Mouse (Mus musculus) heart, embryonic 10.5 days (tissue): ENCODE data around the gene Sparc. TPM values are rescaled to one million over a fixed set of nuclear protein-coding genes. Genes with fewer than 3 reads are reported as not detected.
A peak's percentile ranks its signal among the peaks of the same experiment; 100 is the strongest.

Experiments used
- DNase-seq: peaks from one replicate; pipeline ENCODE4 v3.0.0-alpha.2; 2017; ENCODE audit warnings: low spot score
- H3K27ac ChIP-seq: fragments of 300-500 bp; sonication (generic); 2 replicates; pipeline ENCODE4 v1.5.1; 2016; ENCODE audit warnings: mild to moderate bottlenecking
- H3K27me3 ChIP-seq: fragments of 300-500 bp; sonication (generic); 2 replicates; pipeline ENCODE4 v1.6.1; 2016; ENCODE audit warnings: mild to moderate bottlenecking; ENCODE audit not compliant: poor library complexity, insufficient read depth, severe bottlenecking
- H3K36me3 ChIP-seq: fragments of 300-500 bp; sonication (generic); 2 replicates; pipeline ENCODE4 v1.6.1; 2016; ENCODE audit warnings: mild to moderate bottlenecking, moderate library complexity
- H3K4me1 ChIP-seq: fragments of 300-500 bp; sonication (generic); 2 replicates; pipeline ENCODE4 v1.6.1; 2016; ENCODE audit warnings: mild to moderate bottlenecking
- H3K4me3 ChIP-seq: fragments of 300-500 bp; sonication (generic); 2 replicates; pipeline ENCODE4 v1.5.1; 2016; ENCODE audit warnings: mild to moderate bottlenecking, moderate library complexity
- H3K9me3 ChIP-seq: fragments of 300-500 bp; sonication (generic); 2 replicates; pipeline ENCODE4 v1.6.1; 2016; ENCODE audit warnings: mild to moderate bottlenecking, moderate library complexity
- WGBS: fragments of 180-500 bp; shearing (Covaris S2); methylation state at CpG from one replicate; pipeline ENCODE4 v1.1.7; 2016; 5-methylcytosine and 5-hydroxymethylcytosine counted together
- polyA plus RNA-seq: library from polyadenylated mRNA; unstranded; fragments of >200 nt; fragmentation: Nextera tagmentation; extraction: Ambion mirVana; gene quantifications from 2 replicates; pipeline ENCODE4 v1.2.1, GENCODE M21; 2016

The Sparc gene
- polyA plus RNA-seq, 1 experiment from 2014 or later, result 995 TPM

DNA sequence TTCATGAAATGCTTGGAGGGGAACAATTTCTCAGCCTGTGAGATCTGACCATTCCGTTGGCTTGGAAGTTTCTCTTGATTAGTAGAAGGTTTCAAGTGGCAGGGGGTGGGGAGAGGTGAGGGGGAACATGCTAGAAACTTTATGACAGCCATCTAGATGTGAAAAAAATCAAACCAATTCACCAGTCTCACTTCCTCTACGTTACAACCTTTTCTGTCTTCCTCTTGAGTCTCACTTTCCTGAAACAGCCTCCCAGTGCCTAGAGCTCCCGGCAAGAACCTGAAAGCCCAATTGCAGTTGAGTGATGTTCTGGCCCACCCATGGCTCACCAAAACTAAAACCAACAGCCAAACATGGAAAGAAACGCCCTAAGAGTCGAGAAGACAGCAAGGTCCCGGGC, 28.4 kb downstream of the Sparc start:
- Histone ChIP-seq H3K27ac (no peak overlapping the region), H3K36me3 (peaks cover 54% of the 10 kb centered on the region), H3K4me3 (no peak overlapping the region), H3K4me1 (peaks cover 12% of the 10 kb centered on the region), H3K9me3 (no peaks in the 10 kb centered on the region), H3K27me3 (no peaks in the 10 kb centered on the region)
- no peak for DNase-seq
- WGBS, result 79% methylated on average over 6 of the region's 6 CpGs

- Histone ChIP-seq H3K27me3 (no peaks in the 10 kb centered on the region), H3K4me1 (peaks cover 11% of the 10 kb centered on the region), H3K4me3 (peak overlapping the region; percentile 27), H3K27ac (no peak overlapping the region), H3K36me3 (peaks cover 33% of the 10 kb centered on the region), H3K9me3 (no peaks in the 10 kb centered on the region)
- DNase-seq, result no peak
- 18% methylated on average over 10 of the region's 10 CpGs for WGBS
Observed at GRCm38 (mm10) chr11:55392474-55392873, 30.5 kb downstream of the Sparc start.

DNA sequence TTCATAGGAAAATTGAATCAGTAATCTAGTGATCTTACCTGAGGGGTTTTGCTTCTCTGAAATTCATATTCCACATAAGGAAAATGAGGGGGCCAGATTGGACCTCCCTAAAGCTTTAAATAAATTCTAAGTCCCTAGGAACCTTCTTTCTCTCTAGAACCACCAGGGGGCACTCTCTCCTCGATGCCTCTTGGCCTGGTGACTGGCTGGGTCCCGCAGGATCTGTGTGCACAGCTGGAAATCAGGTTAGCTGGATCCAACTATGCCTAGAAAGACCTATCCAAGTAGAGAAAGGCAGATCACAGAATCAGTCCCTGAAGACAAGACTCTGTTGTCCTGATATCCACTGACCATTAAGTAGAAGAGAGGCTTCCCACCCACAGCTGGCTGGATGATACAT, 33.2 kb downstream of the Sparc start:
- Histone ChIP-seq H3K36me3 (peaks cover 11% of the 10 kb centered on the region), H3K27ac (0 out of 2 replicates have a peak overlapping the region, but pooled peaks have one; percentile 37), H3K4me3 (no peak overlapping the region), H3K27me3 (no peaks in the 10 kb centered on the region), H3K9me3 (no peaks in the 10 kb centered on the region), H3K4me1 (peaks cover 12% of the 10 kb centered on the region; the same call in 1 of the 2 replicates)
- DNase-seq, result peak; percentile 83
- 4% methylated on average over 2 of the region's 2 CpGs for WGBS

DNA sequence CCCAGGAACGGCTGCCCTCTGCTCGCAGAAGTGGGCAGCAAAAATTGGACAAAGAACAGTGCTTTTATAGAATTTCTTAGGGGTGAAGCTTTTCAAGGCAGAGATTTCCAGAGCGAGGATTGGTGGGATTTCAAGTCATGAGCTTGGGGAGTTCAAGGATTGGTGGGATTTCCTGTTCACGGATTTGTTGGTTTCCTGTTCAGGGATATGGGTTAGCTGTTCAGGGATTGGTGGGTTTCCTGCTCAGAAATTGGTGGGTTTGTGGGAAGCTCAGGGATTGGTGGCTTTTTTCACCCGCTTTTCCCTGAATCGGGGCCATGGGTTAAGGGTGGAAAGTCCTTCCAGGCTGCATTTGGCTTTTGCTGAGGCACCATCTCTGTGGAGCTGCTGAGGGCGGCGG, 35.4 kb downstream of the Sparc start:
- no peaks in the 10 kb centered on the region for H3K9me3 ChIP-seq
- H3K27me3 ChIP-seq, result no peaks in the 10 kb centered on the region
- peaks cover 12% of the 10 kb centered on the region for H3K4me1 ChIP-seq
- no peak for DNase-seq
- 0 out of 2 replicates have a peak overlapping the region, but pooled peaks have one; percentile 1 for H3K4me3 ChIP-seq
- no peak overlapping the region for H3K27ac ChIP-seq
- H3K36me3 ChIP-seq, result no peaks in the 10 kb centered on the region
- WGBS, result 44% methylated on average over 8 of the region's 8 CpGs

- Histone ChIP-seq H3K27me3 (peaks cover 1% of the 10 kb centered on the region; the same call in 1 of the 2 replicates), H3K27ac (no peak overlapping the region), H3K4me1 (peaks cover 14% of the 10 kb centered on the region), H3K4me3 (no peak overlapping the region), H3K36me3 (no peaks in the 10 kb centered on the region), H3K9me3 (no peaks in the 10 kb centered on the region)
- WGBS, result 12% methylated on average over 11 of the region's 11 CpGs
- peak; percentile 91 for DNase-seq
Observed at GRCm38 (mm10) chr11:55386424-55387063, 36.4 kb downstream of the Sparc start.

DNA sequence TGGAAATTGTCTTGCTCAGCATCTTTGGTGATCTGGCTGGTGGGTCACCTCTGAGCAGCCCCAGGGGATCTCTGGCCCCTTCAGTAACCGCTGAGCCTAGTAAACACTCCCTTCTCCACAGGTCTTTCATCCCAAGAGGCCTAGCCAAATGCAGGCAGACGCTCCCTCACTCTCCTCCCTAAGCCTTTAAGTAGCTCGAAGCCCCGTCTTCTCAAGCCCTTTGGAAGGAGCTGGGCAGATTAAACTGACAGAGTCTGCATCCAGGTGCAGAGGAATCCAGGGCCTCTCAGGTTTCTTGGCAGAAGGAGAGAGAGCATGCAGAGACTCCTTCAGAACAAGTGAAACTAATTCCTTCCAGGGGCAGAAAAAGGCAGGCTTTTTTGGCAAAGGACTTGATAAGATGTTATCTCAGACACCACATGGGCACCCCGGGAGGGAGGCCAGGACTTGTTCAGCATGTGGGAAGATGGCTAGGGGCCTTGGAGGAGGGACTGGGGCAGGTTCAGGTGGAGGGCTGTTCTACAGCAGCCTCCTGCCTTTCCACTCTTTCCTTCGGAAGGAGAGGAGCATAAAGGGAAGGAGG, 39.4 kb downstream of the Sparc start:
- peaks cover 5% of the 10 kb centered on the region; the same call in 1 of the 2 replicates for H3K27me3 ChIP-seq
- no peaks in the 10 kb centered on the region for H3K36me3 ChIP-seq
- H3K9me3 ChIP-seq, result no peaks in the 10 kb centered on the region
- no peak for DNase-seq
- no peak overlapping the region for H3K4me3 ChIP-seq
- peaks cover 20% of the 10 kb centered on the region for H3K4me1 ChIP-seq
- no peak overlapping the region for H3K27ac ChIP-seq
- WGBS, result 16% methylated on average over 6 of the region's 6 CpGs

GRCm38 (mm10) chr11:55380908-55381307, 42.1 kb downstream of the Sparc start:
- Histone ChIP-seq H3K9me3 (no peaks in the 10 kb centered on the region), H3K4me3 (no peak overlapping the region), H3K4me1 (peaks cover 18% of the 10 kb centered on the region), H3K27me3 (peaks cover 10% of the 10 kb centered on the region; the same call in 1 of the 2 replicates), H3K27ac (no peak overlapping the region), H3K36me3 (no peaks in the 10 kb centered on the region)
- 48% methylated on average over 6 of the region's 6 CpGs for WGBS
- DNase-seq, result no peak

GRCm38 (mm10) chr11:55378371-55378770, 44.6 kb downstream of the Sparc start:
- Histone ChIP-seq H3K27ac (no peak overlapping the region), H3K36me3 (no peaks in the 10 kb centered on the region), H3K9me3 (no peaks in the 10 kb centered on the region), H3K27me3 (peaks cover 29% of the 10 kb centered on the region), H3K4me1 (peaks cover 18% of the 10 kb centered on the region), H3K4me3 (no peak overlapping the region)
- DNase-seq, result no peak
- 37% methylated on average over 5 of the region's 5 CpGs for WGBS

GRCm38 (mm10) chr11:55373838-55374237, 49.1 kb downstream of the Sparc start:
- H3K4me1 ChIP-seq, result peaks cover 18% of the 10 kb centered on the region
- no peak overlapping the region for H3K27ac ChIP-seq
- H3K27me3 ChIP-seq, result peaks cover 29% of the 10 kb centered on the region
- H3K36me3 ChIP-seq, result no peaks in the 10 kb centered on the region
- no peak overlapping the region for H3K4me3 ChIP-seq
- WGBS, result 47% methylated on average over 6 of the region's 6 CpGs
- H3K9me3 ChIP-seq, result no peaks in the 10 kb centered on the region
- DNase-seq, result no peak

DNA sequence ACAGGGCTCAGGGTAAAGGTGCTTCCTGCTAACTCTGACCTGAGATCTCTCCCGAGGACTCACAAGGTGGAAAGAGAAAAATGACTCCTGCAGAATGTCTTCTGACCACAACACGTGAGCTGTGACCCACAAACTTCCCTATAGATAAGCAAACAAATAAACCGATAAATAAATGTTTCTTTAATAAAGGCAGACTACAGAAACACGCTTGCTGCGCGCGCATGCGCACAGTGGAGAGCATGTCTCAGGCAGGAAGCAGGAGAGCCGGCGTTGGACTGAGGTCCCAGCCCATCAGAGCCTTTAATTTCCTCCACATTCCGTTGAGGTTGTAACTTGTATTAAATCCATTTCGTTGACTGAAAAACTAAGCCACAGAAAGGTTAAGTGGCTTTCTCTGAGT, 49.6 kb downstream of the Sparc start:
- peaks cover 18% of the 10 kb centered on the region for H3K4me1 ChIP-seq
- no peak for DNase-seq
- no peaks in the 10 kb centered on the region for H3K36me3 ChIP-seq
- WGBS, result 74% methylated on average over 12 of the region's 12 CpGs
- no peaks in the 10 kb centered on the region for H3K9me3 ChIP-seq
- no peak overlapping the region for H3K4me3 ChIP-seq
- peaks cover 29% of the 10 kb centered on the region for H3K27me3 ChIP-seq
- no peak overlapping the region for H3K27ac ChIP-seq

- Histone ChIP-seq H3K36me3 (no peaks in the 10 kb centered on the region), H3K27me3 (peaks cover 29% of the 10 kb centered on the region), H3K4me3 (no peak overlapping the region), H3K4me1 (peaks cover 18% of the 10 kb centered on the region), H3K27ac (no peak overlapping the region), H3K9me3 (no peaks in the 10 kb centered on the region)
- 50% methylated on average over 6 of the region's 6 CpGs for WGBS
- no peak for DNase-seq
Observed at GRCm38 (mm10) chr11:55372001-55372400, 51.0 kb downstream of the Sparc start.

DNA sequence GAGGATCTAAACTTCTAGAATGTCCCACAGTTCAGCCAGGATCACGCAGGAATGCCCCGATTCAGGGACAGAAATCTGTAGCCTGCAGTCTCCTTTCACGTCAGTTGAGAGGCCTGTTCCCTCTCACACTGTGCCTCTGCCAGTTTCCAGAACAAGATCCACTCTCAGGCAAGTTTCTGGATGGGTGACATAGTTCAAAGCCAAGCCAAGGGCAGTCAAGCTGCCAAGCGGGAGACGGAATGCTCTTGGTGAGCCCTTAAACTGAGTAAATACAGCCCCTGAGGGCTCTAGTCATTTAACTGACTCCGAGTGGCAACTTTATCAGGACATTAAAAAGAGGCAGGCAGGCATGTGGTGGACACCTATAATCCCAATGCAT, 53.9 kb downstream of the Sparc start:
- DNase-seq, result no peak
- Histone ChIP-seq H3K9me3 (no peaks in the 10 kb centered on the region), H3K4me1 (peaks cover 39% of the 10 kb centered on the region), H3K36me3 (no peaks in the 10 kb centered on the region), H3K27me3 (peaks cover 23% of the 10 kb centered on the region; the same call in 1 of the 2 replicates), H3K27ac (peak overlapping the region; percentile 52; the same call in 1 of the 2 replicates), H3K4me3 (no peak overlapping the region)
- WGBS, result 46% methylated on average over 6 of the region's 6 CpGs

DNA sequence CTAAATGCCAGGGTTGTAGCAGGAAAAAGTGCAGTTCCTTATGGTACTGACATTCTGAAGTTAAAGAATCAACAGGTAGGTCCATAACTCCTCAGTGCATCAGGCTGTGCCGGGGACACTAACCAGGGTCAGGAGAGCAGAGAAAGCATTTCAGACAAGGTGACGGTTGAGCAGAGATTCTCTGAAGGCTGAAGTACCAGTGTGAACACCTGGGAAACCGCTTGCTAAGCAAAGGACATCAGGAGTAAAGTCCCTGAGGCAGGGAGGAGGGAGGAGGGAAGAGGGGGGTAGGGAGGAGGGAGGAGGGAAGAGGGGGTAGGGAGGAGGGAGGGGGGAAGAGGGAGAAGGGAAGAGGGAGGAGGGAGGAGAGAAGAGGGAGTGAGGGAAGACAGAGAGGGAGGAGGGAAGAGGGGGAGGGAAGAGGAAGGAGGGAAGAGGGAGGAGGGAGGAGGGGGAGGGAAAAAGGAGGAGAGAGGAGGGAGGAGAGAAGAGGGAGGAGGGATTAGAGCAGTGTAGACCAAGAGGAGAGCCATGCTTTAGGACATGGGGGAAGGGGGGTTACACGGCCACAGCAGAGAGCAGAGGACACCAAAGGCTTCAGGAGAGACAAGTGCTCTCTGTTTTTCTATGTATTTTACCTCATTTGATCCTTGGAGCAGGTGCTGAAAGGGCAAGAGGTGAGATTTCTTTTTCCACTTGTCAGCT, 54.4 kb downstream of the Sparc start:
- WGBS, result 55% methylated on average over 4 of the region's 4 CpGs
- H3K4me3 ChIP-seq, result no peak overlapping the region
- H3K4me1 ChIP-seq, result peaks cover 39% of the 10 kb centered on the region
- no peaks in the 10 kb centered on the region for H3K9me3 ChIP-seq
- H3K27me3 ChIP-seq, result peaks cover 20% of the 10 kb centered on the region; the same call in 1 of the 2 replicates
- H3K36me3 ChIP-seq, result no peaks in the 10 kb centered on the region
- peak overlapping the region; percentile 52; the same call in 1 of the 2 replicates for H3K27ac ChIP-seq
- no peak for DNase-seq
